In genomic region chr10:109507228-109507627, GRCm38 (mm10) we compare ENCODE assay signal across 27 mouse cellular contexts.
"Had no signal": no experiment of that assay in that cellular context is flagged by ENCODE, and none has a peak within 500 bp of the region (broad histone marks: within the 10 kb centered on the region; RNA-seq: fewer than 3 reads in every experiment).

No protein-coding gene starts in this region.

- H3K4me3 ChIP-seq: left cerebral cortex, adult 2 months; limb, embryonic 10.5 days; limb, embryonic 12.5 days; limb, embryonic 13.5 days; limb, embryonic 15.5 days; liver, embryonic 12.5 days; liver, embryonic 13.5 days; liver, embryonic 15.5 days; lung, embryonic 15.5 days; megakaryocyte, embryonic 14.5 days; midbrain, embryonic 10.5 days; midbrain, embryonic 12.5 days; midbrain, embryonic 13.5 days; midbrain, embryonic 15.5 days had no signal

- H3K4me2 ChIP-seq: limb, embryonic 12.5 days; limb, embryonic 13.5 days; limb, embryonic 15.5 days; liver, embryonic 11.5 days; liver, embryonic 12.5 days; liver, embryonic 13.5 days; liver, embryonic 15.5 days; lung, embryonic 14.5 days; lung, embryonic 15.5 days; midbrain, embryonic 11.5 days; midbrain, embryonic 12.5 days; midbrain, embryonic 13.5 days; midbrain, embryonic 15.5 days had no signal

- H3K27me3 ChIP-seq: limb, embryonic 12.5 days; limb, embryonic 13.5 days; limb, embryonic 15.5 days; liver, embryonic 12.5 days; liver, embryonic 13.5 days; liver, embryonic 15.5 days; lung, embryonic 15.5 days; megakaryocyte, embryonic 14.5 days; midbrain, embryonic 12.5 days; midbrain, embryonic 13.5 days; midbrain, embryonic 15.5 days had no signal

- DNase-seq: left cerebral cortex, postnatal 4 days; liver; liver, embryonic 13.5 days; liver, postnatal 0 days; lung, adult 18-20 months; lung, adult 2 months; lung, embryonic 14.5 days; lung, postnatal 10 days; lung, postnatal 14 days; lung, postnatal 36 days; lung, postnatal 4 days; midbrain, embryonic 14.5 days had no signal

- H3K36me3 ChIP-seq: limb, embryonic 10.5 days; limb, embryonic 12.5 days; limb, embryonic 13.5 days; limb, embryonic 15.5 days; liver, embryonic 12.5 days; liver, embryonic 13.5 days; liver, embryonic 15.5 days; lung, embryonic 15.5 days; midbrain, embryonic 10.5 days; midbrain, embryonic 12.5 days; midbrain, embryonic 13.5 days; midbrain, embryonic 15.5 days had no signal
